Comparison of ENCODE assay signal across 30 mouse cellular contexts in genomic region chr1:182542110-182542509, GRCm38 (mm10). TPM values are rescaled to one million over a fixed set of nuclear protein-coding genes. Genes with fewer than 3 reads are reported as not detected.
"Had no signal": no experiment of that assay in that cellular context is flagged by ENCODE, and none has a peak within 500 bp of the region (broad histone marks: within the 10 kb centered on the region; RNA-seq: fewer than 3 reads in every experiment).

No protein-coding gene starts in this region.

- ATAC-seq: liver, embryonic 12.5 days had no signal

- DNase-seq: kidney, adult 18-20 months; kidney, postnatal 25 days; layer of hippocampus, postnatal 36 days; left cerebral cortex, postnatal 4 days; liver; lung, adult 18-20 months; lung, postnatal 10 days; lung, postnatal 4 days; midbrain, embryonic 14.5 days; retina, postnatal 1 day; right cerebral cortex, postnatal 25 days; spleen, adult 18-20 months; thymus, adult 2 months; thymus, postnatal 14 days; thymus, postnatal 4 days had no signal

- H3K4me2 ChIP-seq: liver, embryonic 12.5 days; liver, embryonic 15.5 days; lung, embryonic 15.5 days; midbrain, embryonic 11.5 days; neural tube, embryonic 12.5 days; neural tube, embryonic 15.5 days; stomach, embryonic 15.5 days had no signal

- H3K27ac ChIP-seq: kidney, postnatal 0 days; left cerebral cortex, adult 2 months; liver, embryonic 12.5 days; liver, embryonic 15.5 days; lung, embryonic 15.5 days; neural tube, embryonic 12.5 days; neural tube, embryonic 15.5 days; stomach, embryonic 15.5 days had no signal

- H3K4me1 ChIP-seq: neural tube, embryonic 12.5 days; stomach, embryonic 15.5 days had no signal

- H3K9ac ChIP-seq: liver, embryonic 12.5 days; liver, embryonic 15.5 days; lung, embryonic 15.5 days; neural tube, embryonic 12.5 days; neural tube, embryonic 15.5 days; stomach, embryonic 15.5 days had no signal

- H3K4me3 ChIP-seq: left cerebral cortex, adult 2 months; liver, embryonic 12.5 days; liver, embryonic 15.5 days; lung, embryonic 15.5 days; neural tube, embryonic 12.5 days; neural tube, embryonic 15.5 days; stomach, embryonic 15.5 days had no signal

- H3K36me3 ChIP-seq: liver, embryonic 12.5 days; liver, embryonic 15.5 days; lung, embryonic 15.5 days; neural tube, embryonic 12.5 days; neural tube, embryonic 15.5 days; stomach, embryonic 15.5 days had no signal

- H3K9me3 ChIP-seq: liver, embryonic 15.5 days; lung, embryonic 15.5 days; neural tube, embryonic 12.5 days; neural tube, embryonic 15.5 days; stomach, embryonic 15.5 days had no signal

- H3K27me3 ChIP-seq: liver, embryonic 12.5 days; liver, embryonic 15.5 days; lung, embryonic 15.5 days; neural tube, embryonic 12.5 days; stomach, embryonic 15.5 days had no signal

RNA-seq across cellular contexts. Expression of gene Capn8, which starts 22.7 kb away (rescaled TPM):
- total RNA-seq: layer of hippocampus, adult 8-10 months; layer of hippocampus, postnatal 10 days; layer of hippocampus, postnatal 36 days; left cerebral cortex, adult 2 months; left cerebral cortex, postnatal 4 days; megakaryocyte progenitor cell, adult 5-6 weeks; megakaryocyte-erythroid progenitor cell, adult 5-6 weeks; midbrain, postnatal 0 days had no signal
- polyA plus RNA-seq: kidney, embryonic 14.5 days; liver, embryonic 12.5 days; liver, embryonic 15.5 days; lung, embryonic 15.5 days; midbrain, embryonic 11.5 days; midbrain, embryonic 14.5 days had no signal
